Mouse (Mus musculus): ENCODE data around the gene Vmn1r232.

Gene Vmn1r232

DNA sequence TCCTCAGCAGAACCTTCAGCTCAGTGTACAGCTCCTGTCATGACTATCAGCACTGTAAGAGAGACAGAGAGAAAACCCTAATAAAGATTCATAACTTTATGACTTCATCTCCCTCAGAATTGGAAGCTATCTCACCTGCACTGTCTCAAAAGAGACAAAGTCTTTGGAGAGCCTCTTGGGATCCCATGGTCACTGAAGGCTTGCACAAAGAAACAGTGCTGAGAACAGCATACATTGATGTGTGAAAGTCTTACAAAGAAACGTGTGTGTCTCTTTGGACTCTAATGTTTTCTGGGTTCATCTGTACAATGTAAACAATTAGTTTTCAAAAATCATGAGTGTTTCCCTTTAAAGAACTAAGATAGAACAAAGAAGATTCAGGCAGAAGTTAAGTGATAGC, at the start of gene Vmn1r232:
Gene Vmn1r232, minus strand, starts transcription at position 101 of the 400 bp plus-strand sequence.
- no peak for DNase-seq (ENCODE audit: low spot score)

DNA sequence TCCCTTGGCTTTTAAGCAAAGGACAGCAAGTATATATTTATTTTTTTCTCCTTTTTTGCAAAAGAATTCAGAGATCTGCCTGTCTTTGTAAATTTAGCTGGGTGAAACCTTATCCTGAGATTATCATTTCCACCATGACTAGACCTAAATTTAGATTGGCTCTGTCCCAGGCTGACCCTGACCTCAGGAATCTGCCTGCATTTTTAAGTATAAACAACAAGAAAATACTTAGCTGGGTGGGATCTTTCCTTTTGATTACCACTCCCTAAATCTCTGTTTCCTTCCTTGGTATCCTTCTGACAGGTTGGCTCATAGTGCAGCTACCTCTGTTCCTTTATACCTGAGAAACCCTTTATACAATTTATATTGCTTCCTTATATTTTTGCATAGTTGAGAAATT, 47.2 kb upstream of the Vmn1r232 start:
- no peak for DNase-seq (ENCODE audit: low spot score)

DNA sequence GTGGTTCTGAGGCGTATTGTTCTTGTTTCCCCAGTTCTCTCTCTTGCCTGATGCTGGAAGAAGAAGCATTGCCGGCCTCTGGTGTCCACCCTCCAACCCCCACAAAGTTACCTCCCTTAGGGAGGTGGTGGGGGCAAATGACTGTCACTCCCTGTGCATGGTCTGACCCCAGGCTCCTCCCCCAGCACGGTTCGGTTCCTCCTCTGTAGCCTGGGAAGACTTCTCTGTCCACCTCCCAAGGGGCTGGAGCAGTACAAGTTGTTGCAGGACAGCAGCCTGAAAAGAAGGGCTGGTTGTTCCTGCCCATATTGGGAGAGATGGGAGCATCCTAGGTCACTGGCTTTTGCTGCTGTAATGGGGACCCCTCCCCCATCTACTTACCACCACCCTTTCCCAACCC, 45.9 kb upstream of the Vmn1r232 start:
- DNase-seq (ENCODE audit: low spot score): no peak

DNA sequence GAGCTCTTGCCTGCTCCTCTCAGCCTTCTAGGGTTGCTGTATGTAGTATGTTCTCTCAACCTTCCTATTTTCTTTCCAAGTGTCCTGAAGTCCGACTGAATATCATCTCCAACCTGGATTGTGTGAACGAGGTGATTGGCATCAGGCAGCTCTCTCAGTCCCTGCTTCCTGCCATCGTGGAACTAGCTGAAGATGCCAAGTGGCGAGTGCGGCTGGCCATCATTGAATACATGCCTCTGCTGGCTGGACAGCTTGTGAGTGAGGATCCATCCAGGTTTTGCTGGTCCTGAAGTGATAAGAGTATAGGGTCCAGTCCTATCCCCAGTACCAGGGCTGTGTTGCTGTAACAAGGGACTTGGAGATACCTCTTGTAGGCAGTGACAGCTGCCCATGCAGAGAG, 40.9 kb upstream of the Vmn1r232 start:
- no peak for DNase-seq (ENCODE audit: low spot score)

DNA sequence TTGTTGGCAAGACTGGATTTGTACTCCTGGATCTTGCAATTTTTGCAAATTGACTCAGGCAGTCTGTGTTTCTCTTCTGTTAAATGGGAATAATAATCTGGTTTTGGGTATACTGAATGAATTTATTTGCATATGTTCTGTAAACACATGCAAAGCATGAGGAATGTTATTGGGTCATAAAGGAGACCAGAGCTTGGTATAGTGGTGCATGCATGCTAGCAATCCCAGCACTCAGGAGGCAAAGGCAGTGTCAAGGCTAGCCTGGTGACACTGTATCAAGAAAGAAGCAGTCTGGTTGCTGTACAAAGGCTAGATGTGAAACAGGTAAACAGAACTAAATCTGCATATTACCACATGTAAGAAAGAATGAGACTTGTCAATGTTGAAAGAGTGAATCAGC, 27.1 kb upstream of the Vmn1r232 start:
- no peak for DNase-seq (ENCODE audit: low spot score)

DNA sequence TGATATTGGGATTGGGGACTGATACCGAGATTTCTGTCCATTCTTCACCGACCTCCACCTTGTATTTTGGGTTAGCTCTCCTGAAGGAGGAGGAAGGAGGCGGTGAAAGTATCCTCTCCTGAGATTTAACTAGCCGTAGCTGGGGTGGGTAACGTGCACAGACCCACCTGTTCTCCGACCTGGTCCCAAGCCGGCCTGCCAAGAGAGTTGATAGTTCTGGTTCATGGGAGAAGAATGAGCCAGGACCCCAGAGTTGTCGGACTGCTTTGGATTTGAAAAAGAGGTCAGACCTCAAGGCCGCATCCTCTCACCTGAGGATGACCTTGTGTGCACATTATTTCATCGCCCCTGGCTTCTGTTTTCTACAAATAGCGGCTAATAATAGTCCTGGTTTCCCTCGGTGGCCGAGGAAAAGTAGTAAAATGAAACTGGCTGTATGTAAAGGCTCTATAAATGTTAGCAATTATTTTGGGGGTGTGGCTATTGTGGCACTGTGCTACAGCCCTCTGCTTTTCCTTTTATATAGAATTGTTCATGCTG, 26.6 kb upstream of the Vmn1r232 start:
- no peak for DNase-seq (ENCODE audit: low spot score)

DNA sequence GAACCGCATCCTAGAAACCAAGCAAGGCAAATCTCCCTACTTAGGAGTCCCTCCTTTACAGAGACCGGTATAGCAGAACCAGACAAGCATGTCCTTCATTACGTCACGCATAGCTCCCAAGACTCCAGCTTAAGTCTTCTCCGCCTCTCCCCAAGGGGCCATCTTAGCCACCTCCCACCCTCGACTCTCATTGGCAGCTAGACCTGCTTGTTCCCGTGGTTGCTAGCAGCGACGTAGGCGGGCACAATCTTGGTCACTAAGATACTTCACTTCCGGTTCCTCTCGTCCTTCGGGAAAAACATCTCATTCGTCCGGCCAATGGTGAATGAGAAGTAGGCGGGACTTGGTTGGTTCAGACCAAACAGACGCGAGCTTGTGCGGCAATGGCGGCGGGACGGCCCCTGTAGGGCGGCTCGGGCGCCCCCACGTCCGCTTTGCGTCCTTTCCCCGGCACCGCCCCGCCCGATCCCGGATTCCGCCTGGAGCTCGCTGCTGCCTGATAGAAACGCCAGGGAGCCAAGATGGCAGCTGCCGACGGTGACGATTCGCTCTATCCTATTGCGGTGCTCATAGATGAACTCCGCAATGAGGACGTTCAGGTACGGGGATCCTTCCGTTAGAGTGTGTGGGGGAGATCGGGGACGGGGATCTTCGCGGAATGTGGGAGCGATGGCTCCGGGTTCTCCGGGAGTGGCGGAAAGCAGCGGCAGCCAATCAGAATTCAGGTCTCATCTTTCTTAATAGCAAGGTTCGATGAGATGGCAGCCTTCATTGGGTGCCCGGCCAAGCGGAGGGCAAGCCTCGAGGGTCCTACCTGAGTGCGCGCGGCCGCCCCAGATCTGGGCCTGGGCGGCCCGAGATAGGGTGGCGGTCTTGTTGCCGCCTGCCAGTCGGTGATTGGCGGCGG, 25.7 kb upstream of the Vmn1r232 start, which contains the start of gene Ppp2r1a:
Gene Ppp2r1a, plus strand, starts transcription at position 327 of the 907 bp plus-strand sequence.
- peak; percentile 98 for DNase-seq (ENCODE audit: low spot score)

DNA sequence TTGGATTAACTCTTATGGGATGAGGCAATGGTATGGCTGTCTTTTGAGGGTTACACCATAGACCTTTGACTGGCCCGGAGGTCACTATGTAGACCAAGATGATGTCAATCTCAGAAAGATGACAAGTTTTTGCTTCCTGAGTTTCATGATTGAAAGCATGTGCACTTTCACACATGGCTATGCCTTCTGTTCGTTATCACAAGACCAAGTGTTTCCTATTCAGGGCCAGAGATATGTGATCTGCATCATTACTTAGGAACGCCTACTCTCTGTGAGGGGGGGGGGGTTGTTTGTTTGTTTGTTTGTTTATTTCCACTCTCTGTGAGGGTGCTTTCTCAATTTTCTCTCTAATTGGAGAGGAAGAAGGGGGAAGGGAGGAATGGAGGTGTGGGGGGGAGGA, 24.7 kb upstream of the Vmn1r232 start:
- DNase-seq (ENCODE audit: low spot score): no peak

DNA sequence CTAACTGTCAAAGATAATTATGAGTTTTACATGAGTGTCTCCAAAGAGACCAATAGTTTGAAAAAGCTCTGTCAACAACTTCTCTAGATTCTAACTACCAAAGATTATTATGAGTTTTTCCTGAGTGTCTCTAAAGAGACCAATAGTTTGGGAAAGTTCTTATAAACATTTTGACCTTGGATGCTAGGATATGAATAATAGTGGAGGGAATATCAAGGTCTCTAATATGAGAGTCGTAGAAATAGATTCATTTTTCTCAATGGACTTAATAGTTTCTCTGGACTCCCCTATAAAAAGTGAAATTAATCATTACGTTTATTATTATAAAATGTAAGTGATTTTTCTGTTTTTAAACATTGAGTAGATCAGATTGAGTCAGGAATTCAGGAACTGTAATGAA, 14.5 kb downstream of the Vmn1r232 start, which contains the start of gene Vmn1r231:
Gene Vmn1r231, minus strand, starts transcription at position 101 of the 400 bp plus-strand sequence.
- no peak for DNase-seq (ENCODE audit: low spot score)
